Mouse (Mus musculus) G1E (cell line): Measurements from ENCODE around the gene Fggy.

Source experiments
- CTCF ChIP-seq: IDR thresholded peaks from 2 replicates; pipeline ENCODE4 v1.5.1; 2012; ENCODE audit warnings: low read depth, low read length, inconsistent platforms, mixed read lengths
- GATA1 ChIP-seq: IDR thresholded peaks from 2 replicates; pipeline ENCODE4 v1.6.1; 2012; ENCODE audit warnings: borderline replicate concordance, low read length, inconsistent platforms, mixed read lengths
- GATA2 ChIP-seq: IDR thresholded peaks from 2 replicates; pipeline ENCODE4 v1.6.1; 2012; ENCODE audit warnings: low read depth, low read length, inconsistent platforms, borderline replicate concordance
- POLR2AphosphoS5 ChIP-seq: IDR thresholded peaks from 2 replicates; pipeline ENCODE4 v1.6.1; 2012; ENCODE audit warnings: low read depth, low read length, inconsistent platforms; ENCODE audit not compliant: insufficient replicate concordance
- TAL1 ChIP-seq: conservative IDR thresholded peaks from 2 replicates; pipeline ENCODE4 v1.6.1; 2012; ENCODE audit warnings: low read depth, low read length, inconsistent platforms, mixed read lengths

- TF ChIP-seq CTCF (no peak), GATA1 (no peak), TAL1 (no peak), GATA2 (no peak), POLR2AphosphoS5 (no peak)
Measured at GRCm38 (mm10) chr4:95847219-95847618, 289.9 kb downstream of the Fggy start.
